Mouse (Mus musculus): Measurements from ENCODE around the gene Crhr2. TPM values are rescaled to one million over a fixed set of nuclear protein-coding genes. Genes with fewer than 3 reads are reported as not detected.

The Crhr2 gene
- polyA plus RNA-seq, 1 experiment from 2014 or later, result 0.10 TPM

GRCm38 (mm10) chr6:55161311-55161761, 28.5 kb upstream of the Crhr2 start:
- 69% methylated on average over 5 of the region's 5 CpGs for WGBS
- ATAC-seq, result no peak
- Histone ChIP-seq H3K27ac (ENCODE audit: low read depth, low read length) (no peak overlapping the region), H3K27me3 (replicated peaks; ENCODE audit: control insufficient read depth, insufficient read depth, low read length) (no peaks in the 10 kb centered on the region), H3K36me3 (ENCODE audit: control insufficient read depth, insufficient read depth) (no peaks in the 10 kb centered on the region), H3K4me2 (replicated peaks; ENCODE audit: low read depth) (no peak overlapping the region), H3K4me3 (ENCODE audit: low read depth, low read length) (no peak overlapping the region), H3K9me3 (ENCODE audit: control insufficient read depth) (no peaks in the 10 kb centered on the region), H3K4me1 (replicated peaks; ENCODE audit: control insufficient read depth, insufficient read depth, low read length) (no peaks in the 10 kb centered on the region), H3K9ac (ENCODE audit: low read depth, low read length) (no peak overlapping the region)
- no peak for TF ChIP-seq CTCF (IDR thresholded peaks at IDR 0.05; ENCODE audit: low read depth)

DNA sequence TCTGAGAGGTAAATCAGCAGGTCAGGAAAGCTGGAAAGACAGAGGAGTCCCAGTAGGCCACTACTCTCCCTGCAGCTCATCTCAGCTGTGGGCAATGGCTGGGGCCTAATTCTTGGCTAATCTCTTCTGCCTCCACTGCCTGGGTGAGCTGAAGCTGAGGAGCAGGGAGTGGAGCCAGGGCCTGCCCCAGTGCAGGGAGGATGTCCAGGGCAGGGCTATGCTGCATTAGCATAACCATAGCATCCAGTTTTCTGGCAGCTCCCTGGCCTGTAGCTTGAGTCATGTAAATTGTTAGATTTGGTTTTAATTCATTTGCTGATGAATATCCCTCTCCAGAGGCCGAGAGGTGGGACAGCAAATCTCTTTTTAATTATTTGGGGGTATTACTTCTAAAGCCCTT, 26.4 kb upstream of the Crhr2 start:
- no peak for TF ChIP-seq CTCF (IDR thresholded peaks at IDR 0.05; ENCODE audit: low read depth)
- H3K9me3 ChIP-seq (ENCODE audit: control insufficient read depth), result no peaks in the 10 kb centered on the region
- no peaks in the 10 kb centered on the region for H3K4me1 ChIP-seq (replicated peaks; ENCODE audit: control insufficient read depth, insufficient read depth, low read length)
- 85% methylated on average over 1 of the region's 1 CpGs for WGBS
- no peaks in the 10 kb centered on the region for H3K36me3 ChIP-seq (ENCODE audit: control insufficient read depth, insufficient read depth)
- ATAC-seq, result no peak
- no peak overlapping the region for H3K9ac ChIP-seq (ENCODE audit: low read depth, low read length)
- no peak overlapping the region for H3K27ac ChIP-seq (ENCODE audit: low read depth, low read length)
- H3K27me3 ChIP-seq (replicated peaks; ENCODE audit: control insufficient read depth, insufficient read depth, low read length), result no peaks in the 10 kb centered on the region
- H3K4me3 ChIP-seq (ENCODE audit: low read depth, low read length), result no peak overlapping the region
- no peak overlapping the region for H3K4me2 ChIP-seq (replicated peaks; ENCODE audit: low read depth)

DNA sequence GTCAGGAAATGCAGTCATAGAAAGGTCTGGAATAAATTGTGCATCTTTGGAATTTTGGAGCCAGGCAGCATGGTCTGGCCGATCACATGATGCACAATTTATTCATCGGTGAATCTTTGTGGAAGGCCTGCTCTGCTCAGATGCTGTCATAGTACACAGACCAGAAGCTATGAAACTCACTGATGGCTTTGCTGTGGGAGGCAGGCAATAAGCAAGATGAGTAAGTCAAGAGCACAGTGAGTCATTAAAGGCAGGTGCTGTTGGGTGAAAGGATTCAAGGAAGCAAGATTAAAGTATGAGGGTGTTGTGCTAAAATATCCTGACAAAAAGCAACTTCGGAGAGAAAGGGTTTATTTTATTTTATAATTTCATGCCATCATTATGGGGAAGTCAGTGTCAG, 19.4 kb upstream of the Crhr2 start:
- 92% methylated on average over 3 of the region's 3 CpGs for WGBS

GRCm38 (mm10) chr6:55146138-55146537, 13.3 kb upstream of the Crhr2 start:
- no peak for ATAC-seq
- TF ChIP-seq CTCF (IDR thresholded peaks at IDR 0.05; ENCODE audit: low read depth), result no peak
- Histone ChIP-seq H3K4me1 (replicated peaks; ENCODE audit: control insufficient read depth, insufficient read depth, low read length) (no peaks in the 10 kb centered on the region), H3K36me3 (ENCODE audit: control insufficient read depth, insufficient read depth) (no peaks in the 10 kb centered on the region), H3K9ac (ENCODE audit: low read depth, low read length) (no peak overlapping the region), H3K27me3 (replicated peaks; ENCODE audit: control insufficient read depth, insufficient read depth, low read length) (no peaks in the 10 kb centered on the region), H3K4me2 (replicated peaks; ENCODE audit: low read depth) (no peak overlapping the region), H3K4me3 (ENCODE audit: low read depth, low read length) (no peak overlapping the region), H3K27ac (ENCODE audit: low read depth, low read length) (no peak overlapping the region), H3K9me3 (ENCODE audit: control insufficient read depth) (no peaks in the 10 kb centered on the region)
- WGBS, result 51% methylated on average over 4 of the region's 4 CpGs

More for the DNA sequence above, 19.4 kb upstream of the Crhr2 start:
- Histone ChIP-seq H3K36me3 (ENCODE audit: control insufficient read depth, insufficient read depth) (no peaks in the 10 kb centered on the region), H3K4me1 (replicated peaks; ENCODE audit: control insufficient read depth, insufficient read depth, low read length) (no peaks in the 10 kb centered on the region), H3K9ac (ENCODE audit: low read depth, low read length) (no peak overlapping the region), H3K27ac (ENCODE audit: low read depth, low read length) (no peak overlapping the region), H3K4me3 (ENCODE audit: low read depth, low read length) (no peak overlapping the region), H3K4me2 (replicated peaks; ENCODE audit: low read depth) (no peak overlapping the region), H3K27me3 (replicated peaks; ENCODE audit: control insufficient read depth, insufficient read depth, low read length) (no peaks in the 10 kb centered on the region), H3K9me3 (ENCODE audit: control insufficient read depth) (no peaks in the 10 kb centered on the region)
- ATAC-seq, result no peak
- no peak for TF ChIP-seq CTCF (IDR thresholded peaks at IDR 0.05; ENCODE audit: low read depth)

DNA sequence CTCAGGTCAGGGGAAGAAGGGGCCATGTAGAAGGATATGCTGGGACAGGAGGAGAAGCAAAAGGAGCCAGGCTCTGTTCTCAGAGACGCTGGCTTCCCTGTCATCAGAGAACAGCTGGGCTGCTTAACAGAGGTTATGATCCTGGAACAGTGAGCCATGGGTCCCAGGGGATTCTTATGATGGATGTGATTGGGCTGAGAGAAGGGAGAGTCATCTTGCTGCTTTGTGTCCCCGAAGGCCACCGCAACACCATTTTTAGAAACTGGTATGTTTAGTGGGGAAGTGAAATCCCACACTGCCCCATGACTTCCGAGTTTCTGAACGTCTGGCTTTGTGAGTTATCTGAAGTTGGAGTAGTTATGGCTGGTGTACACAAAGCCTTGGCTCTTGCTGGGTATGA, 12.5 kb upstream of the Crhr2 start:
- H3K4me2 ChIP-seq (replicated peaks; ENCODE audit: low read depth), result no peak overlapping the region
- H3K9me3 ChIP-seq (ENCODE audit: control insufficient read depth), result no peaks in the 10 kb centered on the region
- no peaks in the 10 kb centered on the region for H3K36me3 ChIP-seq (ENCODE audit: control insufficient read depth, insufficient read depth)
- no peak overlapping the region for H3K9ac ChIP-seq (ENCODE audit: low read depth, low read length)
- 74% methylated on average over 5 of the region's 5 CpGs for WGBS
- no peak overlapping the region for H3K4me3 ChIP-seq (ENCODE audit: low read depth, low read length)
- no peak for TF ChIP-seq CTCF (IDR thresholded peaks at IDR 0.05; ENCODE audit: low read depth)
- no peaks in the 10 kb centered on the region for H3K27me3 ChIP-seq (replicated peaks; ENCODE audit: control insufficient read depth, insufficient read depth, low read length)
- H3K4me1 ChIP-seq (replicated peaks; ENCODE audit: control insufficient read depth, insufficient read depth, low read length), result no peaks in the 10 kb centered on the region
- H3K27ac ChIP-seq (ENCODE audit: low read depth, low read length), result no peak overlapping the region
- no peak for ATAC-seq

DNA sequence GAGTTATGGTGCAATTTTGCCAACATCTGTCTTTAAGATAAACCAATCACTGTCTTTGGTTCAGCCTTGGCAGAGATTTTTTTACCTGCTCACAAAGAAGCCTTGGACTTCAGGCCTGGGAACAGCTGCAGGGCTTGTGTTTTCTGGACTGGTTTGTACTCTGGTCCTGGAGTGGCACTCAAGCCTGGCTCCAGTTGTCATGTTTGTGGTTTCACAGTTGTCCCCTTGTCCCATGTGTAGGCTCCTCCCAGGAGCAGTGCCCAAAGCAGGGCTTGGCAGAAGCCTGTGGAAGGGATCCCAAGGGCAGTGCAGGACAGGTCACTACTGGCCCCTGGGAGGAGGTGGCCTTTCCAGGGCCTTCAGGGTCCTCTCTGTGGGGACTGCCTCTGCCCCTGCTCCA, 5.5 kb upstream of the Crhr2 start:
- no peak for ATAC-seq
- Histone ChIP-seq H3K27ac (ENCODE audit: low read depth, low read length) (no peak overlapping the region), H3K9ac (ENCODE audit: low read depth, low read length) (no peak overlapping the region), H3K4me2 (replicated peaks; ENCODE audit: low read depth) (no peak overlapping the region), H3K36me3 (ENCODE audit: control insufficient read depth, insufficient read depth) (no peaks in the 10 kb centered on the region), H3K4me1 (replicated peaks; ENCODE audit: control insufficient read depth, insufficient read depth, low read length) (no peaks in the 10 kb centered on the region), H3K9me3 (ENCODE audit: control insufficient read depth) (no peaks in the 10 kb centered on the region), H3K4me3 (ENCODE audit: low read depth, low read length) (no peak overlapping the region), H3K27me3 (replicated peaks; ENCODE audit: control insufficient read depth, insufficient read depth, low read length) (no peaks in the 10 kb centered on the region)
- no peak for TF ChIP-seq CTCF (IDR thresholded peaks at IDR 0.05; ENCODE audit: low read depth)

DNA sequence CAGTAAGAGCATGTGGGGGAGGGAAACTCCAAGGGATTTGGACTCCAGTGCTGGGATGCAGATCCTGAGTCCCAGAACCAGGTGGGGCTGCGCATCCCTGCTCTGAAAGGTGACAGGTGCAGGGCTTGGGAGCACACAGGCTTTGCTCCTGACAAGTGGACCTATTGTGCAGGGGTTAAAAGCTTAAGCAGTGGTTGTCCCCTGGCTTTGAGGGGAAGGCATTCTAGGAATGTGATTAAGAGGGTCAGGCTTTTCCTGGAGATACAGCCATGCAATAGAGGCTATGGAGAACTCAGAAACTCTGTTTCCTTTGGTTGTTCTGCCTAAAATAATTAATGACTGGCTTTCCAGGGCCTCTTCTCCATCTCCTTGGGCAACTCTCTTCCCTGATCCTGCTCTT, 609 bp upstream of the Crhr2 start:
- Histone ChIP-seq H3K36me3 (ENCODE audit: control insufficient read depth, insufficient read depth) (no peaks in the 10 kb centered on the region), H3K4me2 (replicated peaks; ENCODE audit: low read depth) (no peak overlapping the region), H3K4me3 (ENCODE audit: low read depth, low read length) (no peak overlapping the region), H3K9ac (ENCODE audit: low read depth, low read length) (no peak overlapping the region), H3K27ac (ENCODE audit: low read depth, low read length) (no peak overlapping the region), H3K9me3 (ENCODE audit: control insufficient read depth) (no peaks in the 10 kb centered on the region), H3K27me3 (replicated peaks; ENCODE audit: control insufficient read depth, insufficient read depth, low read length) (no peaks in the 10 kb centered on the region), H3K4me1 (replicated peaks; ENCODE audit: control insufficient read depth, insufficient read depth, low read length) (no peaks in the 10 kb centered on the region)
- no peak for TF ChIP-seq CTCF (IDR thresholded peaks at IDR 0.05; ENCODE audit: low read depth)
- no peak for ATAC-seq
- 86% methylated on average over 1 of the region's 1 CpGs for WGBS
